14 mouse cellular contexts compared by ENCODE assay signal in genomic region chr17:57280411-57280810, GRCm38 (mm10). TPM values are rescaled to one million over a fixed set of nuclear protein-coding genes. Genes with fewer than 3 reads are reported as not detected.
DNase-seq lines count a peak whose midpoint lies in the region; ATAC-seq and TF ChIP-seq lines count a peak whose summit lies in the region.
"Had no signal": no experiment of that assay in that cellular context is flagged by ENCODE, and none has a peak within 500 bp of the region (broad histone marks: within the 10 kb centered on the region; RNA-seq: fewer than 3 reads in every experiment).

No protein-coding gene starts in this region.

- H3K4me3 ChIP-seq in spleen, adult 2 months (ENCODE audit: extremely low read depth, insufficient read depth, insufficient read length) = peak overlapping the region; percentile 92
- H3K4me3 ChIP-seq in brown adipose tissue, adult 24 weeks (ENCODE audit: insufficient read depth, low read depth, low read length) = peak overlapping the region; percentile 53; the same call in 1 of the 2 replicates
- H3K4me3 ChIP-seq: limb, embryonic 13.5 days had no signal

- 4% methylated on average over 3 of the region's 3 CpGs for WGBS in spleen, adult 2 months

- intact Hi-C loops in heart, postnatal 25 days (cut with DNase I) = loop anchor here (1.0 to 5.0 kb wide), 2 partner anchors 47 to 60 kb away; no protein-coding TSS in a partner anchor

- H3K27me3 ChIP-seq in spleen, adult 2 months (ENCODE audit: control insufficient read depth, insufficient read depth, low read length) = no peaks in the 10 kb centered on the region

- TF ChIP-seq CTCF in spleen, adult 2 months (IDR thresholded peaks at IDR 0.05; ENCODE audit: extremely low read depth, insufficient read depth, insufficient read length, insufficient replicate concordance) = no peak

- DNase-seq in heart, adult 11 months = peak; percentile 96
- DNase-seq in heart, postnatal 25 days (ENCODE audit: low spot score) = no peak
- no peak for DNase-seq in spleen, adult 2 months (ENCODE audit: low read depth in 1 of 2, low spot score in 2 of 2)
- no peak for DNase-seq in spleen, postnatal 4 days (ENCODE audit: low spot score in 2 of 2)
- no peak for DNase-seq in right cerebral cortex, postnatal 4 days
- DNase-seq: cerebellum, adult 11-12 months; gastrocnemius, postnatal 36 days; kidney, postnatal 10 days; layer of hippocampus, postnatal 36 days had no signal

- peaks cover 47% of the 10 kb centered on the region for H3K4me1 ChIP-seq in spleen, adult 2 months (ENCODE audit: control insufficient read depth, insufficient read depth, insufficient read length)
- H3K4me1 ChIP-seq in brown adipose tissue, adult 24 weeks (ENCODE audit: control insufficient read depth, insufficient read depth, insufficient read length, low read length) = peaks cover 10% of the 10 kb centered on the region

- peak overlapping the region; percentile 99 for H3K27ac ChIP-seq in spleen, adult 2 months (ENCODE audit: insufficient read depth, low read length)
- no peak overlapping the region; the same call in 1 of the 2 replicates for H3K27ac ChIP-seq in brown adipose tissue, adult 24 weeks (replicated peaks; ENCODE audit: low read depth, low read length)
- H3K27ac ChIP-seq: limb, embryonic 13.5 days had no signal

- peaks cover 2% of the 10 kb centered on the region; the same call in 1 of the 2 replicates for H3K36me3 ChIP-seq in spleen, adult 2 months (ENCODE audit: control insufficient read depth, insufficient read depth, low read length)
- H3K36me3 ChIP-seq: limb, embryonic 13.5 days had no signal

- 0 out of 2 replicates have a peak, but pooled peaks have one; percentile 10 for ATAC-seq in megakaryocyte, adult 5-6 weeks (ENCODE audit: poor library complexity, severe bottlenecking)
- ATAC-seq in activated CD4-positive, CD25-positive, alpha-beta regulatory T cell, adult 4 months = no peak

- TF ChIP-seq POLR2A in spleen, adult 2 months (IDR thresholded peaks at IDR 0.05; ENCODE audit: low read depth, low read length) = no peak

RNA-seq across cellular contexts. Expression of gene Vav1, which starts 1.5 kb away (rescaled TPM):
- total RNA-seq in heart, postnatal 25 days (2021) = 1 to 10 TPM; 1.5 to 1.7 TPM
- polyA plus RNA-seq in spleen, adult 2 months (2012; rRNA removed) = 51.6 and 53.3 TPM in 2 replicates
- 1.3 and 1.5 TPM in 2 replicates for polyA plus RNA-seq in brown adipose tissue, adult 24 weeks (2012; ENCODE audit: insufficient read depth, insufficient read length, missing spikeins)
- 84.7 and 92.2 TPM in 2 replicates for total RNA-seq in megakaryocyte, adult 5-6 weeks (2015)
- total RNA-seq in megakaryocyte, adult 5-6 weeks (2017) = 307 and 321 TPM in 2 replicates
- polyA plus RNA-seq in activated CD4-positive, CD25-positive, alpha-beta regulatory T cell, adult 4 months (2017; shearing (Covaris generic)) = 10 to 100 TPM; 74.1 to 83.7 TPM
- polyA plus RNA-seq: C2C12 had no signal

RNA-seq across cellular contexts. Expression of gene Trip10, which starts 31.2 kb away (rescaled TPM):
- total RNA-seq in heart, postnatal 25 days (2021) = 100 to 1,000 TPM in 1 of 2 experiments, 10 to 100 TPM in 1; 90.6 to 107 TPM
- polyA plus RNA-seq in spleen, adult 2 months (2012; rRNA removed) = 9.8 and 10.5 TPM in 2 replicates
- 20.4 and 30.0 TPM in 2 replicates for polyA plus RNA-seq in brown adipose tissue, adult 24 weeks (2012; ENCODE audit: insufficient read depth, insufficient read length, missing spikeins)
- total RNA-seq in megakaryocyte, adult 5-6 weeks (2015) = 3.6 and 5.4 TPM in 2 replicates
- 9.0 and 9.4 TPM in 2 replicates for total RNA-seq in megakaryocyte, adult 5-6 weeks (2017)
- polyA plus RNA-seq in activated CD4-positive, CD25-positive, alpha-beta regulatory T cell, adult 4 months (2017; shearing (Covaris generic)) = 1 to 10 TPM; 1.7 to 2.5 TPM

RNA-seq across cellular contexts. Expression of gene Gpr108, which starts 32.2 kb away (rescaled TPM):
- total RNA-seq in heart, postnatal 25 days (2021) = 10 to 100 TPM; 26.1 to 29.5 TPM
- 38.5 and 39.0 TPM in 2 replicates for polyA plus RNA-seq in spleen, adult 2 months (2012; rRNA removed)
- polyA plus RNA-seq in brown adipose tissue, adult 24 weeks (2012; ENCODE audit: insufficient read depth, insufficient read length, missing spikeins) = 36.4 and 36.6 TPM in 2 replicates
- total RNA-seq in megakaryocyte, adult 5-6 weeks (2015) = 36.6 and 39.1 TPM in 2 replicates
- 36.6 and 37.7 TPM in 2 replicates for total RNA-seq in megakaryocyte, adult 5-6 weeks (2017)
- 10 to 100 TPM; 46.4 to 55.8 TPM for polyA plus RNA-seq in activated CD4-positive, CD25-positive, alpha-beta regulatory T cell, adult 4 months (2017; shearing (Covaris generic))

RNA-seq across cellular contexts. Expression of gene C3, which starts 52.5 kb away (rescaled TPM):
- 10 to 100 TPM; 47.1 to 80.7 TPM for total RNA-seq in heart, postnatal 25 days (2021)
- 160 and 170 TPM in 2 replicates for polyA plus RNA-seq in spleen, adult 2 months (2012; rRNA removed)
- polyA plus RNA-seq in brown adipose tissue, adult 24 weeks (2012; ENCODE audit: insufficient read depth, insufficient read length, missing spikeins) = 266 and 361 TPM in 2 replicates
- 699 and 776 TPM in 2 replicates for total RNA-seq in megakaryocyte, adult 5-6 weeks (2015)
- 1,145 and 1,156 TPM in 2 replicates for total RNA-seq in megakaryocyte, adult 5-6 weeks (2017)
- under 1 TPM in 1 of 2 experiments, not detected in 1; 0.41 TPM for polyA plus RNA-seq in activated CD4-positive, CD25-positive, alpha-beta regulatory T cell, adult 4 months (2017; shearing (Covaris generic))

Comparison
In these comparisons a context has a peak if more than half of its experiments do, and no peak if none do; other contexts are left out.
1. RNA of gene Vav1, which starts 1.5 kb away (polyA plus RNA-seq): 74.1 to 83.7 TPM in activated CD4-positive, CD25-positive, alpha-beta regulatory T cell, adult 4 months and 51.6 to 53.3 TPM in spleen, adult 2 months; 1.3 to 1.5 TPM in brown adipose tissue, adult 24 weeks; every median in the first group is over 10 times any median in the second.